Mouse (Mus musculus): Measurements from ENCODE around the gene Nenf.

The Nenf gene

GRCm38 (mm10) chr1:191317591-191318196 is at the start of gene Nenf:
Nenf (minus strand) TSS chr1:191318194.
- no peak for DNase-seq (ENCODE audit: extremely low read depth, low read depth)

GRCm38 (mm10) chr1:191364477-191364876 is 46.5 kb upstream of the Nenf start:
- DNase-seq (ENCODE audit: extremely low read depth, low read depth): peak; percentile 23

GRCm38 (mm10) chr1:191362412-191362811 is 44.4 kb upstream of the Nenf start:
- no peak for DNase-seq (ENCODE audit: extremely low read depth, low read depth)

- DNase-seq (ENCODE audit: extremely low read depth, low read depth): no peak
Observed at GRCm38 (mm10) chr1:191359478-191359877, 41.5 kb upstream of the Nenf start.

- DNase-seq (ENCODE audit: extremely low read depth, low read depth): no peak
Observed at GRCm38 (mm10) chr1:191356936-191357335, 38.9 kb upstream of the Nenf start.

- DNase-seq (ENCODE audit: extremely low read depth, low read depth): no peak
Observed at GRCm38 (mm10) chr1:191353836-191354235, 35.8 kb upstream of the Nenf start.

GRCm38 (mm10) chr1:191352786-191353488 is 34.9 kb upstream of the Nenf start:
- DNase-seq (ENCODE audit: extremely low read depth, low read depth): peak; percentile 18

GRCm38 (mm10) chr1:191350355-191350754 is 32.4 kb upstream of the Nenf start:
- no peak for DNase-seq (ENCODE audit: extremely low read depth, low read depth)

GRCm38 (mm10) chr1:191349486-191350037 is 31.6 kb upstream of the Nenf start:
- DNase-seq (ENCODE audit: extremely low read depth, low read depth): no peak

- no peak for DNase-seq (ENCODE audit: extremely low read depth, low read depth)
Observed at GRCm38 (mm10) chr1:191348996-191349395, 31.0 kb upstream of the Nenf start.

- no peak for DNase-seq (ENCODE audit: extremely low read depth, low read depth)
Observed at GRCm38 (mm10) chr1:191348592-191348991, 30.6 kb upstream of the Nenf start.

GRCm38 (mm10) chr1:191347602-191348001 is 29.6 kb upstream of the Nenf start:
- no peak for DNase-seq (ENCODE audit: extremely low read depth, low read depth)

GRCm38 (mm10) chr1:191340530-191340929 is 22.5 kb upstream of the Nenf start:
- DNase-seq (ENCODE audit: extremely low read depth, low read depth): no peak

GRCm38 (mm10) chr1:191339876-191340275 is 21.9 kb upstream of the Nenf start:
- no peak for DNase-seq (ENCODE audit: extremely low read depth, low read depth)

GRCm38 (mm10) chr1:191334500-191334899 is 16.5 kb upstream of the Nenf start:
- no peak for DNase-seq (ENCODE audit: extremely low read depth, low read depth)

- no peak for DNase-seq (ENCODE audit: extremely low read depth, low read depth)
Observed at GRCm38 (mm10) chr1:191330356-191330755, 12.4 kb upstream of the Nenf start.

GRCm38 (mm10) chr1:191328019-191328441 is 10.0 kb upstream of the Nenf start:
- DNase-seq (ENCODE audit: extremely low read depth, low read depth): peak; percentile 49

- no peak for DNase-seq (ENCODE audit: extremely low read depth, low read depth)
Observed at GRCm38 (mm10) chr1:191327258-191327657, 9.3 kb upstream of the Nenf start.

GRCm38 (mm10) chr1:191326233-191326882 is 8.4 kb upstream of the Nenf start:
- DNase-seq (ENCODE audit: extremely low read depth, low read depth): peak; percentile 66

GRCm38 (mm10) chr1:191325726-191326232 is 7.8 kb upstream of the Nenf start, which contains the start of gene Tmem206:
Tmem206 (plus strand) TSS chr1:191325912.
- peak; percentile 92 for DNase-seq (ENCODE audit: extremely low read depth, low read depth)

GRCm38 (mm10) chr1:191324733-191325590 is 7.0 kb upstream of the Nenf start:
- DNase-seq (ENCODE audit: extremely low read depth, low read depth): no peak
